Mouse (Mus musculus) erythroblast, embryonic 14.5 days (primary cell): Measurements from ENCODE around the gene Mical3. TPM values are rescaled to one million over a fixed set of nuclear protein-coding genes. Genes with fewer than 3 reads are reported as not detected.

Source experiments
- H3K27me3 ChIP-seq: 2 replicates; pipeline ENCODE4 v1.6.1; 2012; ENCODE audit warnings: inconsistent platforms; ENCODE audit not compliant: control insufficient read depth
- H3K36me3 ChIP-seq: 2 replicates; pipeline ENCODE4 v1.6.1; 2012; ENCODE audit warnings: mild to moderate bottlenecking, inconsistent platforms; ENCODE audit not compliant: control insufficient read depth
- H3K4me1 ChIP-seq: 2 replicates; pipeline ENCODE4 v1.6.1; 2012; ENCODE audit warnings: inconsistent platforms; ENCODE audit not compliant: control insufficient read depth
- H3K4me3 ChIP-seq: replicated peaks from 2 replicates; pipeline ENCODE3; 2012; ENCODE audit warnings: moderate library complexity, mild to moderate bottlenecking, inconsistent platforms
- H3K9me3 ChIP-seq: 2 replicates; pipeline ENCODE4 v1.6.1; 2012; ENCODE audit warnings: low read length, inconsistent platforms, mixed read lengths; ENCODE audit not compliant: control insufficient read depth
- GATA1 ChIP-seq: IDR thresholded peaks from 2 replicates; pipeline ENCODE4 v1.6.1; 2012; ENCODE audit warnings: low read length, inconsistent platforms, mixed read lengths
- TAL1 ChIP-seq: IDR thresholded peaks from 3 replicates; pipeline ENCODE4 v1.6.1; 2012; ENCODE audit warnings: low read length, inconsistent platforms, mixed read lengths
- polyA plus RNA-seq: library from polyadenylated mRNA; stranded (reverse); fragments of >175 nt; gene quantifications from 2 replicates; pipeline ENCODE4 v1.2.3, GENCODE M21; 2012

Gene Mical3
- polyA plus RNA-seq, 1 experiment, result 11.0 TPM

- no peaks in the 10 kb centered on the region for H3K4me1 ChIP-seq
- no peaks in the 10 kb centered on the region for H3K9me3 ChIP-seq
- peaks cover 100% of the 10 kb centered on the region for H3K36me3 ChIP-seq
- H3K4me3 ChIP-seq, result no peak overlapping the region
- no peaks in the 10 kb centered on the region for H3K27me3 ChIP-seq
- TF ChIP-seq TAL1, result no peak
- no peak for TF ChIP-seq GATA1
Measured at GRCm38 (mm10) chr6:121026019-121026584, 104.7 kb downstream of the Mical3 start.

GRCm38 (mm10) chr6:121018147-121018546, 112.7 kb downstream of the Mical3 start:
- peaks cover 5% of the 10 kb centered on the region for H3K4me1 ChIP-seq
- TF ChIP-seq TAL1 (no peak), GATA1 (no peak)
- no peaks in the 10 kb centered on the region for H3K27me3 ChIP-seq
- peaks cover 100% of the 10 kb centered on the region for H3K36me3 ChIP-seq
- no peaks in the 10 kb centered on the region for H3K9me3 ChIP-seq
- H3K4me3 ChIP-seq, result no peak overlapping the region

- Histone ChIP-seq H3K27me3 (no peaks in the 10 kb centered on the region), H3K4me1 (peaks cover 5% of the 10 kb centered on the region), H3K4me3 (no peak overlapping the region), H3K9me3 (no peaks in the 10 kb centered on the region), H3K36me3 (peaks cover 100% of the 10 kb centered on the region)
- TF ChIP-seq GATA1 (no peak), TAL1 (no peak)
Measured at GRCm38 (mm10) chr6:121017436-121018031, 113.3 kb downstream of the Mical3 start.

GRCm38 (mm10) chr6:121016097-121016496, 114.7 kb downstream of the Mical3 start:
- Histone ChIP-seq H3K9me3 (no peaks in the 10 kb centered on the region), H3K4me3 (no peak overlapping the region), H3K4me1 (peaks cover 5% of the 10 kb centered on the region), H3K36me3 (peaks cover 100% of the 10 kb centered on the region), H3K27me3 (no peaks in the 10 kb centered on the region)
- TF ChIP-seq GATA1 (no peak), TAL1 (no peak)

GRCm38 (mm10) chr6:121014339-121014738, 116.5 kb downstream of the Mical3 start:
- TF ChIP-seq GATA1 (no peak), TAL1 (no peak)
- Histone ChIP-seq H3K36me3 (peaks cover 100% of the 10 kb centered on the region), H3K4me3 (no peak overlapping the region), H3K9me3 (no peaks in the 10 kb centered on the region), H3K4me1 (peaks cover 5% of the 10 kb centered on the region), H3K27me3 (no peaks in the 10 kb centered on the region)

GRCm38 (mm10) chr6:121013750-121014149, 117.0 kb downstream of the Mical3 start:
- TF ChIP-seq TAL1 (no peak), GATA1 (no peak)
- H3K9me3 ChIP-seq, result no peaks in the 10 kb centered on the region
- H3K36me3 ChIP-seq, result peaks cover 100% of the 10 kb centered on the region
- no peaks in the 10 kb centered on the region for H3K27me3 ChIP-seq
- H3K4me1 ChIP-seq, result peaks cover 5% of the 10 kb centered on the region
- no peak overlapping the region for H3K4me3 ChIP-seq

- H3K27me3 ChIP-seq, result no peaks in the 10 kb centered on the region
- H3K4me3 ChIP-seq, result no peak overlapping the region
- no peak for TF ChIP-seq GATA1
- TF ChIP-seq TAL1, result no peak
- no peaks in the 10 kb centered on the region for H3K9me3 ChIP-seq
- H3K36me3 ChIP-seq, result peaks cover 100% of the 10 kb centered on the region
- no peaks in the 10 kb centered on the region; the same call in 1 of the 2 replicates for H3K4me1 ChIP-seq
Measured at GRCm38 (mm10) chr6:121011709-121012108, 119.1 kb downstream of the Mical3 start.

- H3K4me1 ChIP-seq, result no peaks in the 10 kb centered on the region
- H3K27me3 ChIP-seq, result no peaks in the 10 kb centered on the region
- no peak overlapping the region for H3K4me3 ChIP-seq
- no peak for TF ChIP-seq TAL1
- TF ChIP-seq GATA1, result no peak
- H3K9me3 ChIP-seq, result no peaks in the 10 kb centered on the region
- H3K36me3 ChIP-seq, result peaks cover 98% of the 10 kb centered on the region
Measured at GRCm38 (mm10) chr6:121009651-121010050, 121.1 kb downstream of the Mical3 start.

GRCm38 (mm10) chr6:121004959-121005358, 125.8 kb downstream of the Mical3 start:
- Histone ChIP-seq H3K9me3 (no peaks in the 10 kb centered on the region), H3K36me3 (peaks cover 97% of the 10 kb centered on the region), H3K4me3 (no peak overlapping the region), H3K27me3 (no peaks in the 10 kb centered on the region), H3K4me1 (no peaks in the 10 kb centered on the region)
- no peak for TF ChIP-seq GATA1
- no peak for TF ChIP-seq TAL1
